Mouse (Mus musculus): Measurements from ENCODE around the gene Dus3l. TPM values are rescaled to one million over a fixed set of nuclear protein-coding genes. Genes with fewer than 3 reads are reported as not detected.
A peak's percentile ranks its signal among the peaks of the same experiment; 100 is the strongest.

Dus3l gene
- total RNA-seq (2021), result 10 to 100 TPM; 60.9 to 66.3 TPM
- long read RNA-seq, experiment 1, transcript Dus3l-201 (13 exons, 2,025 nt), result major isoform, 36 of 102 reads
- long read RNA-seq, experiment 1, transcript Dus3l-204 (10 exons, 2,749 nt), result minor isoform, 17 of 102 reads
- long read RNA-seq, experiment 1, partial matches to known transcripts, result 19 of 102 reads
- long read RNA-seq, experiment 1, other reads (novel, unspliced or antisense), result 29 of 102 reads
- long read RNA-seq, experiment 2, transcript Dus3l-204 (10 exons, 2,749 nt), result minor isoform, 15 of 93 reads
- long read RNA-seq, experiment 2, transcript Dus3l-201 (13 exons, 2,025 nt), result major isoform, 37 of 93 reads
- long read RNA-seq, experiment 2, partial matches to known transcripts, result 19 of 93 reads
- long read RNA-seq, experiment 2, other reads (novel, unspliced or antisense), result 22 of 93 reads

DNA sequence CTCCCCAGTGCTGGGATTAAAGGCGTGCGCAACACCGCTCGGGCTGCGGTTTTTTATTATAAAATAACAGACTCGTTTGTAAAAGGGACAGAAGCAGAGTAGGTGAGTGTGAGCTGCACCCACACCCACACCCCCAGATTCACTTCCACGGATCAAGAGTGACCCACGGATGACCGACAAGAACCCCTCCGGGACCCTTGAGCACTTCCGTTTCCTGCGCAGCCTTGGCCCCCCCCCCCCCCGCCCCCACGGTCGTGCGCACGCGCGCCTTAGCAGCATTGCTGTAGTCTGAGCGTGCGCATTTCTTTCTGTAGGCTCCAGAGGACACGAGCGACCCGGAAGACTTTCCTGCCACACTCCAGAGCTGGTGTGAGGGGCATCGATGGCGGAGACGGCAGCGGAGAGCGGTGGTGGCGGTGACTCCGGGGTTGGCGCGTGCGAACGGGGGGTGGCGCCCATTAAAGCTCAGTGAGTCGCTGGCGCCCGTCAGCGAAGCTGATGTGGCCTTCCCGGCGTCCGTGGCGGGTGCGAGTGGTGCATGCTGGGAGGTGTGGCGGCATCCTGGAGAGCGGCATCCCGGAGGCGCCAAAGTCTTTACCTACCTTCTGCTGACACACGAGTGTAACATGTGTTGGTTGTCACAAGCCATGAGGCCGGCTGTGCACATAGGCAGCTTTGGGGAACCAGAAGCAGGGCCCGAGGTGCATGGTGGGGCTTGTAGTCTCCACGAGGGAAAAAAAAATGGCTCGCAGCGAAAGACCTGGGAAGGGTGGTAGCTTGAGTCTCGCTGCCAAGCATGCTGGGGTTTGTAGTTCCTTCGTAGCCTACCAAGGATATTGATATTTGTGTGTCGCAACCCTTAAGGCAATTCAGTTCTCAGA is at the start of gene Dus3l:
TSS of gene Dus3l (plus strand) at position 284 of the 881 bp plus-strand sequence.
- DNase-seq (ENCODE audit: low spot score in 2 of 2), result peak; percentile 93 to 97

DNA sequence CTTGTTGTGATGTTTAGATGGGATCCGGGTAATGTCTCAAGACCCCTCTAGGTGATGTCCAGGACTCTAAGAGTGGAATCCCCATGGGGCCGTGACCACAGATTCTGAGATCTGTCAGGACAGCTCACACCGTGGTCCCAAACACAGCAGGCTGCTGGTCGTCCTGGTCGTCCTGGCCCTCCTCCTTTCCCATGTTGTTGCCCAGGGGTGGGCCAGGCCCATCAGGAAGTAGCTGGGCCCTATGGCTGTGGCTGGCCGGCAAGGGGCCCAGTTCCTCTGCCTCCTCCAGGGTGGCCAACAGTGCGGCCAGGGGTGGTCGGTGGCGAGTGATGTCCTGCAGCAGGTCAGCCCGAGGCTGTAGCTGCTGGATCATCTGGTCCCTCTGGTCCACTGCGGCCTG is 49.2 kb upstream of the Dus3l start:
- no peak for DNase-seq (ENCODE audit: low spot score in 2 of 2)

DNA sequence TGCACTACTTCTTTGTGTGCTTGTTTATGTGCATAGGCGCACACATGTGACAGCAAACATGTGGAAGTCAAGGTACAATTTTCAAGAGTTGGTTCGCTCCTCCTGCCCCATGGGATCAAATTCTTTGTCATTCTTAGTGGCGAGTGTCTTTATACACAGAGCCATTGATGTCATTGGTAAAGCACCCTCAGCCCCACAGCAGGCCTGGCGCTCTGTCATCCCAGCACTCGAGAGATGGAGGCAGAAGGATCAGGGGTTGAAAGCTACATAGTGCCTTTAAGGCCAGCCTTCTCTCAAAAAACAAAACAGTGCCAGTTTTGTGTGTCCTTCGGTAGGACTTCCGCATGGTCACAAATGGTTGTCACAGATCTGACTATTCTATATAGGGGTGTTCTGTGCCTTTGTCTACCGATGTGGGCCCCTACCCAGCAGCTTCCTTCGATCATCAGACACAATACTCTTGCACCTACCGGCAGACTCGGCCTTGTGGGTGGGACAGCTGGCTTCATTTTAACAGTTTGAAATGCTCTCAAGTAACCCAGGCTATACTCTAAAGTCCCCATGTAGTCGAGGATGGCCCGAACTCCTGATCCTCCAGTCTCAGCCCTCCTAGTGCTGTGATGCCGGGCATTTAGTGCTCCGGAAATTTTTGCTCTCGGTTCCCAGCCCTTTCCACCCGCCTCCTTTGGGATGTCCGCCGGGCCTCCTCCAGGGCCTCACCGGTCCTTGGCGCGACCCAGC is 48.5 kb upstream of the Dus3l start:
- DNase-seq (ENCODE audit: low spot score in 2 of 2), result no peak

DNA sequence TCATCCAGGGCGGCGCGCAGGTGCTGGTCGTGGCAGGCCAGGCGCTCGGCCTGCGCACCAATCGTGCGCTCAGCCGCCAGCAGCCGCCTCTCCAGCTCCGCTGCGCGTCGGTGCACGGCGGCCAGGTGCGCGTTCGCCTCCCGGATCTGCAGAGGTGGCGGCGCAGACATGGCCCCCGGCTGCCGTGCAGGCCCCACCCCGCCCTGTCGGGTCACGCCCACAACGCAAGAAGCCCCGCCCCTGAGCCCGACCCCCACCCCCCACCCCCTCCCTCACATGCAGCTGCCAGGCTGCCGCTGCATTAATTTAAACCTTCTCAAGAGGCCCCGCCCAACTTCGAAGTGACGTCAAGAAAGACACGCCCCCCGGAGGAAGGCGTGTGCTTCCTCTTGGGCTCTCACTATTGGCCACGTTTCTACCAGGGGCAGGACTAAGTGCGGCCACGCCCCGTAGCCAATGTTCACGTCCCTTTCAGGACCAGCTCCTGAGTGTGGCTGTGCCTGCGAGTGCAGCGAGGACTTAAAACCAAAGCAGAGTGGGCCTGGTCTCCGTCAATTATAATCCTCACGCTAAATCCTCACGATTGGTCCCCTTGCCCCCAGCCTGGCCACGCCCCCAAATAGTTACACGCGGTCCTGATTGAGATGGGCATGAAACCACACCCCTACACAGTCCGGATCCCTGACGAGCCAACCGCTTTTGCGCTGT is 47.7 kb upstream of the Dus3l start:
- peak; percentile 97 to 98 for DNase-seq (ENCODE audit: low spot score in 2 of 2)

DNA sequence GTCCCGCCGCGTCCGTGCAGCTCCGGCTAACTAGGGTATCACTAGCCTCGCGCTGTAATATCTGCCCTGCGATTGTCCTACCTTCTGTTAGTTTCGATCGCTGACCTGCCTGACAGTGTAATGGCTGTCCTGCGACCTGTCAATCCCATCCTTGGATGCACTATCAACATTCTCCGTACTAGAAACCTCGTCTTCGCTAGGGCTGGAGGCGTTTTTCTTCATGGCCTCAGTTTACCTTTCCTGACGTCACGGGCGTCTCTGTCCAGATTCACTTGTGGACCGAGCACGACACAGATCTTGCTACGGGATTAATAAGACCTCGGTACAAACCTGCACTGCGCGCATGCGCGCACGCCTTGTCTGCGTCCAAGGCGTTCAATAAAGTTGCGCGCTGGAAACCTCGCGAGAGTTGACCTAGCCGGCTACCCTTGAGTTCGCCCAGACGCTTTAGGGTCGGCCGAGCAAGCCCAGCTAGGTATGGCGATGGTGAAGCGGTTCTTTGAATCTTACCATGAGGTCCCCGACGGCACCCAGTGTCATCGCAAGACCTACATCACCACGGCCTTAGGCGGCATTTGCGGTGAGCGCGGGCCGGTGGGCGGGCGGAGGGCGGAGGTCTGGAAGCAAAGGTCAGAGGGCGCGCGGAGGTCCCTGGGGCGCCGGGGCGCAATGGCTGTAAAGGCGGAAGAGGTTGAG is 47.0 kb upstream of the Dus3l start, which contains the start of the genes Ndufa11 and Vmac:
TSS of gene Ndufa11 (plus strand) at position 405 of the 696 bp plus-strand sequence.
TSS of gene Vmac (minus strand) at position 660 of the 696 bp plus-strand sequence.
- DNase-seq (ENCODE audit: low spot score in 2 of 2), result peak; percentile 93 to 94

DNA sequence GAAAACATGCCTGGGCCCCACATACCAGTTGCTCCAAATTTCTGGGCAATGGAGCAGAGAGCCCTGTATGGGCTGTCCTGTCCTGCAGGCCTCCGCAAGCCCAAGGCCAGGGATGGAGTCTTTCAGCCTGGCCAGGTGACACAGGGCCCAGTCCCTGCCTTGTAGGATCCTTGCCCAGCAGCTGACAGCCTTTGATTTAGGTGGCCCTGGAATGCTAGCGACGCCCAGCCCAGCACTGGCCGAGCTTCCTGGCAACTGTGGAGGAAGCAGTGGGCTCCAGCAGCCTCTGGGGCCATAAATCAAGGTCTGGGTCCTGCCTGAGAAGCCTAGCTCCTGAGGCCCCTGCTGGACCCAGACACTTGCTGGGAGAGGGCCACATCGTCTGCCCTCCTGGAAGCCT is 42.1 kb upstream of the Dus3l start:
- no peak for DNase-seq (ENCODE audit: low spot score in 2 of 2)

DNA sequence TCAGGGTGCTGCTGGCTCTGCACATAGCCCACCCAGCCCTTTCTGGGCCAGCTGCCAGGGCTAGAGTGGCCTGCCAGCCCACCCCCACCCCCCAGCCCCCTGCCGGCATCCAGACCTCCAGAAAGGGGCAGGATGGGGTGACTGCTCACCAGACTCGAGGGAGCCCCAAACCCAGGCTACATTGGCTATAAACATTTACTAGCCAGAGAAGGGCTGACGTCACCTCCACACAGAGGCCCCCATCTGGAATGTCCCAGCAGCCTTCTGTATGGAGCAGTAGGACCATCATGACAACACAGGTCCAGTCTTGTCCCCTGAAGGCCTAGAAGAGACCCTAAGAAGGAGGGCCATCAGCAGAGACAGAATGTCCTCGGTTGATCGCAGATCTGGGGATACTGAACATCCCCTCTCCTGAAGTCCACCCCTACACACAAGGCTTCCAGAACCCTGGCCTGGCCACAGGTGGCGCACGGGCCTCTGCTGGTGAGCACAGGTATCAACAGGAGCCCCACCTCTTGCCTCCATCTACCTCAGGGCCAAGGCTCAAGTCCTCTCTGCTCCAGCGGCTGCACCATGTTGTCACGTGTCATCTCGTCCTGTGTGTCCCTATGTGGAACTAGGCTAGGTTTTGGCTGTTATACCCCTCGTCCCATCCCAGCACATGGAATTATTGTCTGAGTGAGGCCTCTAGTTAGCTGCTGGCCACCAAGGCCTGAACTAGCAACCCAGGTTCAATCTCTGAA is 41.0 kb upstream of the Dus3l start:
- DNase-seq (ENCODE audit: low spot score in 2 of 2), result no peak

DNA sequence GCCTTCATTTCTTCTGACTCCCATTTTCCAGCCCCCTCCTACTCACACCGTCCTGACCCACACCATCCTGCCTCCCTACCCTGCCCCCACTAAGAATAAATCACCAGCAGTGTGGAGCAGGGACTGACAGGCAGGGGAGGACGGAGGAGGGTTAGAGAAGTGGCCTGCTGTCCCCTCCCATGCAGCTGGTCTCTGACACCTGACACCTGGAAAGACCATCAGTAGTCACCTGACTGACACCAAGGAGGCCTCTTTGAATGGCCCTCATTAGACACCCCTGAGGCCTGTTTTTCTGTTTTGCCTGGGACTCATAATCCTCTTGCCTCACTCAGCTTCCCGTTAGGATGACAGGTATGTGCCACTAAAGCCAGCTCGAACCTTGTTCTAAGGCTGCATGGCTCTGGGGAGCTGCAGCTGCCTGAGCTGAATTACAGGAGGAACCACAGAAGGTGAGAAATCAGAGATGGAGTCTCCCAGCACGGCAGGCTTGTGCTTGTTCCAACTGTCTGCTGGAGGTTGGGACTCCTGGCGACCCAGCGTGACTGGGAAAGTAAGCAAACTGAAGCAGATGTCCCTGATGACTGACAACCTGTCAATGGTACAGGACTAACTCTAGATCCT is 37.4 kb upstream of the Dus3l start:
- DNase-seq (ENCODE audit: low spot score in 2 of 2), result no peak

DNA sequence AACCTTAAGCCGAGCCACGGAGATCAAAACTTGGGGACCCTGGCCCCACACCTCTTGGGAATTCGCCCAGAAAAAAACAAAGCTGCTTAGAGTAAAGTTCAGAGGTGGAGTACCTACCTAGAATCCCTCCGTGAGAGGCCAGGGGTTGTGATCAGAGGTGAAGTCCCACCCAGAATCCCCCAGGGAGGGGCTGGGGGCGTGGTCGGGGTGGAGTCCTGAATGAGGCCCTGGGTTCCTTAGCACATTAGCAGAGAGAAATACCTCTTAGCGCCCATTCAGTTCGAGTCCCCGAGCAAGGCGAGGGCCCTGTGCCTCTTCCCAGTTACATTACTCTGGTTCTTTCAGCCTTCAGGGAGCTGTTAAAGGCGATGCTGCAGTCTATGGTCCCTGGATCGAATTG is 36.9 kb upstream of the Dus3l start:
- DNase-seq (ENCODE audit: low spot score in 2 of 2), result no peak

DNA sequence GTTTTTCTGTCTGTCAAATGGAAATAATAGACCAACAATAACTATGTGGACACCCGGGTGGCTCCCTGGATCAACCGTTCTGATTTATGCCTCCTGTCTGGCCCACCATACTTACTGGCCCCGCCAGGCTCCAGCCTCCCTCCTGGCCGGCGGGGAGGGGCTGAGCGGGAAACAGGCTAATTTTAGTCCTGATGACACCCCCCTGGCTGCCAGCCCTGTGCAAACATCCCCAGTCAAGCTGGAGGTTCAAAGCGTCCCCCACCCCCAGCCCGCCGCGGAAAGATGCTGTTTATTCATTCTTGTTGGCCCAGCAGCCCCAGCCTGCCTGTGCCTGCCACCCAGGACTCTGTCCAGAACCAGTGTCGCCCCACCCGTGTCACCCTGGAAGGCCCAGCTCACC is 36.4 kb upstream of the Dus3l start:
- DNase-seq (ENCODE audit: low spot score in 2 of 2), result no peak

DNA sequence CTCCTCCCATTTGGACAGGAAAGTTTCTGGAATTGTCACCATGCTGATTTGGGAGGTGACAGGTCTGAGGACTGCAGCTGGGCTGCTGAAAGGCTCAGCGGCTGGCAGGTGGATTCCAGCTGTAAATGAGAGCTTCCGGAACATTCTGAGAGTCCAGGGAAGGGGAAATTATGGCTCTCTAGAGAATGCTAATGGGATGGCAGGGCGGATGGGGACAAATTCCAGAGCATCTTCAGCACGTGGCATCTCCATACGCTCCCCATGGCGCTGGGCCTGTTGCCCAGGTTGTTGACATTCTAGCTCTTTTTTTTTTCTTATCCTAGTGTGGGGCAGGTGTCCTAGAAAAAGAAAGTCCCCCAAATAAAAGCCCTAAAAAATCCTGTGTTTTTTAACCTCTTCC is 35.4 kb upstream of the Dus3l start:
- DNase-seq (ENCODE audit: low spot score in 2 of 2), result no peak

DNA sequence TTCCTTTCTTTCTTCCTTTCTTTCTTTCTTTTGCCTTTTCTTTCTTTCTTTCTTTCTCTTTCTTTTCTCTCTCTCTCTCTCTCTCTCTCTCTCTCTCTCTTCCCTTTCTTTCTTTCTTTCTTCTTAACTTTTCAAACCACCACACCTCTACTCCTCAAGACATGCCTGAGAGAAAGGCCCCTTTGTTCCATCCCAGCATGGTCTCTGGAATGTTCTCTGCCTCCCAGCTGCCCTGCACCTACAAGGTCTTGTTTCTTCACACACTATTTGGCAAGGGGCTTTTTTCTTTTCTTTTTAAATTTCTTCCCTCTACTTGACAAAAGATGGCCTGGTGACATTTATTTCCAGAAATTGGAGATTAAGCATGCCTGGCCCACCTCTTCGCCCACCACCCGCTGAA is 34.9 kb upstream of the Dus3l start:
- no peak for DNase-seq (ENCODE audit: low spot score in 2 of 2)

DNA sequence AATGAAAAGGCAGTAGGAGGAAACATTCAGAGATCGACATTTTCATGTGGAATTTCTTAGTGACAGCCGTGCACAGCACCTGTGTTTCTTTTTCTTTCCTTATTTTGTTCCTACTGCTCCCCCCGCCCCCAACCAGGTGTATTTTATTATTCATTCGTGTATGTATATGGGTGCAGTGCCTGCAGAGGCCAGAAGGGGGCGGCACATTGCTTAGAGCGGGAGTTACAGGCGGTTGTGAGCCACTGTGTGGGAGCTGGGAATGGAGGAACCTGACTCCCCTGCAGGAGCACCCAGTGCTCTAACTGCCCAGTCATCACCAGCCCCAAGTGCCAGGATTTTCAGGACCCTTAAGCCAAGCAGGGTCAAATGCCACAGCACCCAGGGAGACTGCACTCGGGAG is 28.0 kb upstream of the Dus3l start:
- no peak for DNase-seq (ENCODE audit: low spot score in 2 of 2)

DNA sequence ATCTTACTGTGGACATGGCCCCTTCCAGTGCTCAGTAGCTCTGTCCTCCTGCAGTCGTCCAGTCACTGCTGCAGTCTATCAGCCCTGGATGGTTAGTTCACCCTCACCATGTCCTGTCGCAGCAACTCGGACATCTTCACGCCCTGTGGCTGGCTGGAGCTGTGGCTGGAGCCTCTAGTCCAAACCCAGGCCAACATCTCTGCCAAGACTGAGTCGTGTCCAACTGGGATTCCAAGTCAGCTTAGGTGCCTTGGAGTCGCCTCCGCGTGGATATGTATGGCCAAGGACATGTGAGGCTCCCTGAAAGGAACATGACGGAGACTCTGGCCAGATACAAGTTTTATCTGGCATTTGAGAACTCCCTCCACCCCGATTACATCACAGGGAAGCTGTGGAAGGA is 26.3 kb upstream of the Dus3l start:
- no peak for DNase-seq (ENCODE audit: low spot score in 2 of 2)

DNA sequence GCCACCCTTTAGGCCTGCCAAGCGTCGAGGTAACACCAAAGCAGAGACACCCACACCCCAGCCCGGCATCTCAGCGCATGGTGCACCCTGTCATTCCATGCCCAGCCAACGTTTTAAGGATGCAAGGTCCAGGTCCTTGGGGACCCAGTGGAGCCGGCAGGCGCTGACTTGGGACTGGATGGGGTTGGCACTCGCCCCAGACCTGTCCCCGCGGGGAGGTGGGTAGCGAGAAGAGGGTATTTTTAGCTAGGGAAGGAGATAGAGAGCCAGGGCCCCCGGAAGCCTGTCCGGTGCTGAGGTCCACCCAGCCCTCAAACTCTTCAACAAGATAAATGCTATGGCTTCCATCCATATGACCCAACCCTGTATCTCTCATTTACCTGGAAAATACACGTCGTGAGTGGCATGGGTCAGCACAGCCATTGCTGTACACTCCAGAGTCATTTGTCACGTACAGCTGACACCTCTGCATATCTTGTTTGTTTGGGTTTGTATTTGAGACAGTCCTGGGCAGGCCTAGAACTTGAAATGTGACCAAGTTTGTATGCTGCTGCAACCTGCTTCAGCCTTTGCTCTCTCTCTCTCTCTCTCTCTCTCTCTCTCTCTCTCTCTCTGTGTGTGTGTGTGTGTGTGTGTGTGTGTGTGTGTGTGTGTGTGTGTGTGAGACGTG is 24.3 kb upstream of the Dus3l start:
- DNase-seq (ENCODE audit: low spot score in 2 of 2), result no peak

DNA sequence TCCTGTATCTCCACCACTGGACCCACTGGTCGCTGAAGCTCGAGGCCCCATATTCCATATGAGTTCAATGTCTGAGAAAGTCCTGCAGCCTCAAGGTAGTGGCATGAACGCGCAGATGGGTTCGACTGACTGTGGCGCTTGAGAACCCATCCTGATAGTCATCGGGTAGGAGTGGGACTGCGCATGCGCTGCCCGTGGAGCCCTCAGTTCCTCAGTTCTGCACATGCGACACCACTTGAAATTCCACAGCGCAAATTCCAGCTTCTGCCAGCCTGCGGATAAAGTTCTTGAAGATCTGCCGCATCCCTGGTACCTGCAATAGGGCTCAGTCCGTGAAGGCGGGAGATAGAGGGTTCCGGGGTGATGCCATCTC is 23.8 kb upstream of the Dus3l start:
- no peak for DNase-seq (ENCODE audit: low spot score in 2 of 2)

DNA sequence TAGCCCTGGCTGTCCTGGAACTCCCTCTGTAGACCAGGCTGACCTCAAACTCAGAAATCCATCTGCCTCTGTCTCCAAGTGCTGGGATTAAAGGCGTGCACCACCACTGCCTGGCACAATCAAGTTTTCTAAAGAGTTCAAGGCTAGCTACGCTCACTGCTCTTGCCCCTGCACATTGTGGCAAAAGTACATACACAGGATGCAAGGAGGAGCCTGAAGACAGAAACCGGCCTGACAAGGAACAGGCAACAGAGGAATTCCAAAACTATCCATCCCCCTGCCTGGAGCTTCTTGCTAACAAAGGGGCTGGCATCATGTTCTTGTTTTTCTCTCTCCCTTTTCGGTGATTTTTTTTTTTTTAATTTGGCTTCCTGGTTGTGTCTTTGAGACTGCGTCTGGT is 20.4 kb upstream of the Dus3l start:
- no peak for DNase-seq (ENCODE audit: low spot score in 2 of 2)

DNA sequence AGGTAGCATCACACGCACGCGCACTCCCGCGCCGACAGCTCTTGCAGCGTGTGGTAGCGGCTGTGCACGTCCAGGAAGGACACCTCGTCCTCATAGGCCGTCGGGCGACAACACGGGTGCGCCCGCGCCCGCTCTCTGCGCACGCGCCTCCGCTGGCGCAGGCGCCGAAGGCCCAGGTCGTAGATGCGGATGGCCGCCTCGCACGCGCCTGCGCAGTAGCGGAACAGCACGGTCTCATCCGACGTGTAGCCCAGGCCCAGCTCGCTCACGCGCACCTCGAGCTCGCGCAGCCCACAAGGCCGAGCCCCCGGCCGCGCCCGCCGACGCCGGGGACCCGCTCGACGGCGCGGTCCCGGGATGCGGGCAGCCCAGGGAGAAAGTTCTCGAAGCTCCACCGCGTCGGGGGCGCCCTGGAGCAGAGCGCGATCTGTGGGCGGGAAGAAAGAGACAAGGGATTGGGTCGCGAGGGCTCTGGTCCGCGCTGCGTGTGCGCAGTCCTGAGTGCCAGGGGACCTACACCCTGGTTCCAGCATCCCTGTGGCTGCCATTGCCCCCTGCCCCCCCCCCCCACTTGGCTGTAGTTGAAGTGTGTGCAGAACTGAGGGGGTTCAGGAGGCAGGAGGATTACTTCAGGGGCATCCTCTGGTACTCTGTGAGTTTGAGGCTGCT is 13.0 kb upstream of the Dus3l start:
- no peak for DNase-seq (ENCODE audit: low spot score in 2 of 2)
